Mouse (Mus musculus) neural tube, embryonic 14.5 days (tissue): ENCODE results near the gene Csnk1e. TPM values are rescaled to one million over a fixed set of nuclear protein-coding genes. Genes with fewer than 3 reads are reported as not detected.

Source experiments
- ATAC-seq: fragments of 200-750 bp; cut with Nextera tagmentation; 2 replicates; pipeline ENCODE4 v1.8.0; 2017; ENCODE audit warnings: low read depth, mild to moderate bottlenecking, moderate TSS enrichment, moderate library complexity
- H3K27ac ChIP-seq: fragments of 300-500 bp; sonication (generic); 2 replicates; pipeline ENCODE4 v1.5.1; 2014; ENCODE audit warnings: low read depth, mild to moderate bottlenecking, control low read depth, low read length, moderate library complexity, mixed read lengths
- H3K27me3 ChIP-seq: fragments of 300-500 bp; sonication (generic); 2 replicates; pipeline ENCODE4 v1.6.1; 2014; ENCODE audit warnings: low read length; ENCODE audit not compliant: control insufficient read depth, insufficient read depth
- H3K36me3 ChIP-seq: fragments of 300-500 bp; sonication (generic); 2 replicates; pipeline ENCODE4 v1.6.1; 2014; ENCODE audit warnings: low read length, mixed read lengths; ENCODE audit not compliant: control insufficient read depth, insufficient read depth
- H3K4me1 ChIP-seq: fragments of 300-500 bp; sonication (generic); 2 replicates; pipeline ENCODE4 v1.6.1; 2014; ENCODE audit warnings: low read length; ENCODE audit not compliant: control insufficient read depth, insufficient read depth
- H3K4me2 ChIP-seq: fragments of 300-500 bp; sonication (generic); 2 replicates; pipeline ENCODE4 v1.6.1; 2014; ENCODE audit warnings: mild to moderate bottlenecking, low read depth, low read length, control low read depth
- H3K4me3 ChIP-seq: fragments of 300-500 bp; sonication (generic); 2 replicates; pipeline ENCODE4 v1.5.1; 2014; ENCODE audit warnings: low read depth, low read length, control low read depth, mixed read lengths
- H3K9ac ChIP-seq: fragments of 300-500 bp; sonication (generic); replicated peaks from 2 replicates; pipeline ENCODE4 v1.6.1; 2014; ENCODE audit warnings: low read depth, mild to moderate bottlenecking, control low read depth, low read length, mixed read lengths
- H3K9me3 ChIP-seq: fragments of 300-500 bp; sonication (generic); 2 replicates; pipeline ENCODE4 v1.6.1; 2016; ENCODE audit warnings: low read length; ENCODE audit not compliant: control insufficient read depth
- WGBS: fragments of 180-500 bp; shearing (Covaris S2); extraction: QIAGEN DNeasy Blood & Tissue Kit; methylation state at CpG from one replicate; pipeline ENCODE4 v1.1.7; 2014; 5-methylcytosine and 5-hydroxymethylcytosine counted together
- polyA plus RNA-seq: library from polyadenylated mRNA; unstranded; fragments of >200 nt; fragmentation: Nextera tagmentation; extraction: Ambion mirVana; gene quantifications from 2 replicates; pipeline ENCODE4 v1.2.1, GENCODE M21; 2014

Gene Csnk1e
- polyA plus RNA-seq, 1 experiment from 2014 or later = 202 TPM

GRCm38 (mm10) chr15:79395281-79395680, 60.1 kb downstream of the Csnk1e start:
- ATAC-seq = no peak
- H3K9ac ChIP-seq = no peak overlapping the region
- H3K4me2 ChIP-seq = 0 out of 2 replicates have a peak overlapping the region, but pooled peaks have one; percentile 5
- H3K27ac ChIP-seq = no peak overlapping the region
- H3K4me1 ChIP-seq = peaks cover 20% of the 10 kb centered on the region
- H3K36me3 ChIP-seq = no peaks in the 10 kb centered on the region
- WGBS = 83% methylated on average over 6 of the region's 6 CpGs
- H3K27me3 ChIP-seq = no peaks in the 10 kb centered on the region
- no peak overlapping the region for H3K4me3 ChIP-seq
- no peaks in the 10 kb centered on the region for H3K9me3 ChIP-seq

GRCm38 (mm10) chr15:79394842-79395241, 60.5 kb downstream of the Csnk1e start:
- ATAC-seq = no peak
- no peaks in the 10 kb centered on the region for H3K36me3 ChIP-seq
- no peak overlapping the region for H3K4me3 ChIP-seq
- H3K4me1 ChIP-seq = peaks cover 18% of the 10 kb centered on the region
- no peaks in the 10 kb centered on the region for H3K27me3 ChIP-seq
- H3K27ac ChIP-seq = no peak overlapping the region
- H3K4me2 ChIP-seq = no peak overlapping the region
- no peaks in the 10 kb centered on the region for H3K9me3 ChIP-seq
- no peak overlapping the region for H3K9ac ChIP-seq
- 71% methylated on average over 4 of the region's 4 CpGs for WGBS

GRCm38 (mm10) chr15:79393101-79393500, 62.3 kb downstream of the Csnk1e start:
- Histone ChIP-seq H3K4me3 (no peak overlapping the region), H3K27me3 (no peaks in the 10 kb centered on the region), H3K4me1 (peaks cover 13% of the 10 kb centered on the region; the same call in 1 of the 2 replicates), H3K9me3 (no peaks in the 10 kb centered on the region), H3K27ac (no peak overlapping the region), H3K4me2 (no peak overlapping the region), H3K9ac (no peak overlapping the region), H3K36me3 (no peaks in the 10 kb centered on the region)
- ATAC-seq = no peak
- 85% methylated on average over 6 of the region's 6 CpGs for WGBS

- Histone ChIP-seq H3K36me3 (no peaks in the 10 kb centered on the region), H3K27ac (no peak overlapping the region), H3K4me1 (peaks cover 15% of the 10 kb centered on the region; the same call in 1 of the 2 replicates), H3K4me3 (no peak overlapping the region), H3K9me3 (no peaks in the 10 kb centered on the region), H3K9ac (no peak overlapping the region), H3K27me3 (no peaks in the 10 kb centered on the region), H3K4me2 (no peak overlapping the region)
- 85% methylated on average over 5 of the region's 5 CpGs for WGBS
- ATAC-seq = no peak
Measured at GRCm38 (mm10) chr15:79392527-79392926, 62.8 kb downstream of the Csnk1e start.

GRCm38 (mm10) chr15:79391447-79392093, 63.8 kb downstream of the Csnk1e start:
- Histone ChIP-seq H3K4me3 (no peak overlapping the region), H3K9me3 (no peaks in the 10 kb centered on the region), H3K36me3 (no peaks in the 10 kb centered on the region), H3K4me1 (peaks cover 15% of the 10 kb centered on the region; the same call in 1 of the 2 replicates), H3K27ac (no peak overlapping the region), H3K4me2 (no peak overlapping the region), H3K27me3 (no peaks in the 10 kb centered on the region), H3K9ac (no peak overlapping the region)
- ATAC-seq = peak; percentile 47; the same call in 1 of the 2 replicates
- WGBS = 58% methylated on average over 7 of the region's 7 CpGs

- H3K4me3 ChIP-seq = no peak overlapping the region
- 87% methylated on average over 6 of the region's 6 CpGs for WGBS
- H3K27me3 ChIP-seq = no peaks in the 10 kb centered on the region
- H3K4me2 ChIP-seq = no peak overlapping the region
- peaks cover 15% of the 10 kb centered on the region; the same call in 1 of the 2 replicates for H3K4me1 ChIP-seq
- H3K9ac ChIP-seq = no peak overlapping the region
- no peak for ATAC-seq
- H3K9me3 ChIP-seq = no peaks in the 10 kb centered on the region
- no peaks in the 10 kb centered on the region for H3K36me3 ChIP-seq
- H3K27ac ChIP-seq = no peak overlapping the region
Measured at GRCm38 (mm10) chr15:79390434-79390833, 64.9 kb downstream of the Csnk1e start.

GRCm38 (mm10) chr15:79388171-79388570, 67.2 kb downstream of the Csnk1e start:
- no peaks in the 10 kb centered on the region for H3K9me3 ChIP-seq
- H3K4me3 ChIP-seq = no peak overlapping the region
- H3K4me1 ChIP-seq = peaks cover 15% of the 10 kb centered on the region; the same call in 1 of the 2 replicates
- WGBS = 87% methylated on average over 6 of the region's 6 CpGs
- H3K9ac ChIP-seq = no peak overlapping the region
- H3K36me3 ChIP-seq = no peaks in the 10 kb centered on the region
- no peaks in the 10 kb centered on the region for H3K27me3 ChIP-seq
- ATAC-seq = no peak
- H3K27ac ChIP-seq = no peak overlapping the region
- H3K4me2 ChIP-seq = no peak overlapping the region

- Histone ChIP-seq H3K4me3 (no peak overlapping the region), H3K4me2 (no peak overlapping the region), H3K27me3 (no peaks in the 10 kb centered on the region), H3K36me3 (no peaks in the 10 kb centered on the region), H3K27ac (no peak overlapping the region), H3K9me3 (no peaks in the 10 kb centered on the region), H3K4me1 (peaks cover 14% of the 10 kb centered on the region; the same call in 1 of the 2 replicates), H3K9ac (no peak overlapping the region)
- 87% methylated on average over 7 of the region's 7 CpGs for WGBS
- ATAC-seq = no peak
Measured at GRCm38 (mm10) chr15:79387611-79388010, 67.8 kb downstream of the Csnk1e start.

GRCm38 (mm10) chr15:79387081-79387480, 68.3 kb downstream of the Csnk1e start:
- H3K9ac ChIP-seq = no peak overlapping the region
- H3K4me2 ChIP-seq = no peak overlapping the region
- no peaks in the 10 kb centered on the region for H3K9me3 ChIP-seq
- H3K4me3 ChIP-seq = no peak overlapping the region
- peaks cover 12% of the 10 kb centered on the region; the same call in 1 of the 2 replicates for H3K4me1 ChIP-seq
- WGBS = 69% methylated on average over 6 of the region's 6 CpGs
- ATAC-seq = no peak
- H3K27ac ChIP-seq = no peak overlapping the region
- H3K27me3 ChIP-seq = no peaks in the 10 kb centered on the region
- H3K36me3 ChIP-seq = no peaks in the 10 kb centered on the region
